Mouse (Mus musculus): ENCODE measurements around the gene Tedc2.

The Tedc2 gene

GRCm38 (mm10) chr17:24212441-24213018 is 8.1 kb downstream of the Tedc2 start:
- no peak for DNase-seq (ENCODE audit: low read depth, low spot score)

- DNase-seq (ENCODE audit: low read depth, low spot score), result peak; percentile 48
Measured at GRCm38 (mm10) chr17:24211631-24212440, 8.8 kb downstream of the Tedc2 start.

GRCm38 (mm10) chr17:24210591-24210990 is 10.1 kb downstream of the Tedc2 start:
- DNase-seq (ENCODE audit: low read depth, low spot score), result no peak

- no peak for DNase-seq (ENCODE audit: low read depth, low spot score)
Measured at GRCm38 (mm10) chr17:24209916-24210240, 10.8 kb downstream of the Tedc2 start.

- no peak for DNase-seq (ENCODE audit: low read depth, low spot score)
Measured at GRCm38 (mm10) chr17:24209043-24209915, 11.4 kb downstream of the Tedc2 start, which contains the start of gene Ntn3. Gene Ntn3 (minus strand): TSS chr17:24209531.

- no peak for DNase-seq (ENCODE audit: low read depth, low spot score)
Measured at GRCm38 (mm10) chr17:24208641-24209042, 12.0 kb downstream of the Tedc2 start.

- no peak for DNase-seq (ENCODE audit: low read depth, low spot score)
Measured at GRCm38 (mm10) chr17:24207768-24208640, 12.6 kb downstream of the Tedc2 start.

GRCm38 (mm10) chr17:24206451-24207351 is 13.9 kb downstream of the Tedc2 start:
- DNase-seq (ENCODE audit: low read depth, low spot score), result peak; percentile 58

GRCm38 (mm10) chr17:24205908-24206361 is 14.7 kb downstream of the Tedc2 start:
- no peak for DNase-seq (ENCODE audit: low read depth, low spot score)

GRCm38 (mm10) chr17:24205284-24205888 is 15.3 kb downstream of the Tedc2 start, which contains the start of gene Tbc1d24:
Gene Tbc1d24 (minus strand): TSS chr17:24205562.
- DNase-seq (ENCODE audit: low read depth, low spot score), result peak; percentile 88

- no peak for DNase-seq (ENCODE audit: low read depth, low spot score)
Measured at GRCm38 (mm10) chr17:24204846-24205245, 15.8 kb downstream of the Tedc2 start.

- DNase-seq (ENCODE audit: low read depth, low spot score), result no peak
Measured at GRCm38 (mm10) chr17:24203611-24204534, 16.8 kb downstream of the Tedc2 start.

- no peak for DNase-seq (ENCODE audit: low read depth, low spot score)
Measured at GRCm38 (mm10) chr17:24203068-24203467, 17.6 kb downstream of the Tedc2 start.

- DNase-seq (ENCODE audit: low read depth, low spot score), result no peak
Measured at GRCm38 (mm10) chr17:24201092-24201491, 19.6 kb downstream of the Tedc2 start.

- no peak for DNase-seq (ENCODE audit: low read depth, low spot score)
Measured at GRCm38 (mm10) chr17:24199741-24200140, 20.9 kb downstream of the Tedc2 start.

GRCm38 (mm10) chr17:24199252-24199651 is 21.4 kb downstream of the Tedc2 start:
- DNase-seq (ENCODE audit: low read depth, low spot score), result no peak

GRCm38 (mm10) chr17:24197032-24197824 is 23.4 kb downstream of the Tedc2 start:
- DNase-seq (ENCODE audit: low read depth, low spot score), result no peak

GRCm38 (mm10) chr17:24195349-24195748 is 25.3 kb downstream of the Tedc2 start:
- no peak for DNase-seq (ENCODE audit: low read depth, low spot score)

Data from CD4-positive helper T cell, adult 2 months (primary cell).